Mouse (Mus musculus) T-helper 2 cell (primary cell): Measurements from ENCODE around the gene Zkscan4.
"Not testable (repeated sequence)": the region's sequence is repeated elsewhere in the genome, so short reads cannot be mapped to it uniquely, and the experiment has no call there.

ENCODE experiments used
- in situ Hi-C: fragments of 300-600 bp; cut with MboI, MseI; formaldehyde crosslinking; loops from one replicate; pipeline ENCODE4 v1.15.1; 2025; ENCODE audit warnings: high pct_unique_total_duplicates

Zkscan4 gene

GRCm38 (mm10) chr13:21478759-21479670 is at the start of gene Zkscan4, which contains the start of gene Gm10065:
TSS of gene Zkscan4 (plus strand) at chr13:21478907.
TSS of gene Gm10065 (minus strand) at chr13:21479441.
- in situ Hi-C loops: not testable (repeated sequence)

- in situ Hi-C loops: no loop called here
These were observed 43.2 kb upstream of the Zkscan4 start for GRCm38 (mm10) chr13:21435476-21435875.

- in situ Hi-C loops: loop anchor here (5.0 to 10.0 kb wide), 2 partner anchors 38 to 76 kb away; partner anchors contain the start of genes Zkscan3 and Zscan12
These were observed 38.1 kb upstream of the Zkscan4 start, which contains the start of gene Pgbd1 for GRCm38 (mm10) chr13:21440503-21441206. TSS of gene Pgbd1 (minus strand) at chr13:21441058.

- in situ Hi-C loops: loop anchor here (5.0 to 10.0 kb wide), 2 partner anchors 39 to 76 kb away; partner anchors contain the start of genes Zkscan3 and Zscan12
These were observed 37.5 kb upstream of the Zkscan4 start for GRCm38 (mm10) chr13:21441207-21441572.

GRCm38 (mm10) chr13:21446796-21447195 is 31.9 kb upstream of the Zkscan4 start:
- in situ Hi-C loops: loop anchor here (10.0 kb wide), 1 partner anchor 82 kb away; the partner anchor contains the start of gene Zscan12

GRCm38 (mm10) chr13:21447856-21448614 is 30.7 kb upstream of the Zkscan4 start:
- in situ Hi-C loops: loop anchor here (10.0 kb wide), 1 partner anchor 83 kb away; the partner anchor contains the start of gene Zscan12

GRCm38 (mm10) chr13:21453042-21453441 is 25.7 kb upstream of the Zkscan4 start:
- in situ Hi-C loops: no loop called here

- in situ Hi-C loops: no loop called here
These were observed 25.3 kb upstream of the Zkscan4 start, which contains the start of gene Zscan26 for GRCm38 (mm10) chr13:21453449-21453848. TSS of gene Zscan26 (minus strand) at chr13:21453730.

- in situ Hi-C loops: no loop called here
These were observed 24.6 kb upstream of the Zkscan4 start for GRCm38 (mm10) chr13:21454133-21454532.

GRCm38 (mm10) chr13:21456347-21456746 is 22.4 kb upstream of the Zkscan4 start:
- in situ Hi-C loops: no loop called here

- in situ Hi-C loops: not testable (repeated sequence)
These were observed 16.2 kb upstream of the Zkscan4 start for GRCm38 (mm10) chr13:21462516-21462915.

- in situ Hi-C loops: no loop called here
These were observed 11.4 kb upstream of the Zkscan4 start for GRCm38 (mm10) chr13:21467336-21467735.

GRCm38 (mm10) chr13:21468061-21469019 is 10.4 kb upstream of the Zkscan4 start, which contains the start of gene Nkapl:
TSS of gene Nkapl (minus strand) at chr13:21468509.
- in situ Hi-C loops: no loop called here

GRCm38 (mm10) chr13:21469097-21469496 is 9.6 kb upstream of the Zkscan4 start:
- in situ Hi-C loops: no loop called here

GRCm38 (mm10) chr13:21472427-21472826 is 6.3 kb upstream of the Zkscan4 start:
- in situ Hi-C loops: no loop called here

- in situ Hi-C loops: no loop called here
These were observed 8.2 kb downstream of the Zkscan4 start for GRCm38 (mm10) chr13:21486881-21487280.

GRCm38 (mm10) chr13:21492847-21493246 is 14.1 kb downstream of the Zkscan4 start:
- in situ Hi-C loops: no loop called here

GRCm38 (mm10) chr13:21495080-21495479 is 16.4 kb downstream of the Zkscan4 start, which contains the start of gene AK157302:
TSS of gene AK157302 (plus strand) at chr13:21495223.
- in situ Hi-C loops: no loop called here

- in situ Hi-C loops: not testable (repeated sequence)
These were observed 22.5 kb downstream of the Zkscan4 start, which contains the start of gene Gm11273 for GRCm38 (mm10) chr13:21501182-21501581. TSS of gene Gm11273 (minus strand) at chr13:21501418.

- in situ Hi-C loops: no loop called here
These were observed 23.6 kb downstream of the Zkscan4 start for GRCm38 (mm10) chr13:21502296-21502695.
